Mouse (Mus musculus): Measurements from ENCODE around the gene Fxyd7.

DNA sequence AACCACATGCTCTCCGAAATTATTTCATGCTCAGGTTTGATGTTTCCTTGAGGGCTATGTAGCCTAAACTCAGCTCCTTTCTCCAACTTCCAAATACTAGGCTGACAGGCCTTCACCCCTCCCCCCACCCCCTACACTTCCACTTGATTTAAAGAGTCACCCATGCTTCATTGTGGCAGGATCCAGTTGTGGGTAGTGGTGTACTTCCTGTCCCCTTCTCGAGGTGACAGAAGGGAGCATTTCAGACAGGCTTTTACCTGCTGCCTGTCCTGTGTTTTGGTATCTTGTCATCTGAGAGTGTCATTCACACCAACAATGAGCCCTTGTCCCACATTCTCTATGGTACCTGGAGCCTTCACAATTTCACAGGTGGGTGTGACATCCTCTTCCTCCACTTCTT lies 36.0 kb upstream of the Fxyd7 start:
- TF ChIP-seq MYOG (IDR thresholded peaks at IDR 0.05; ENCODE audit: control insufficient read depth in 1 of 3, insufficient read depth in 1 of 3, insufficient read length in 2 of 3, low read depth in 2 of 3), result no peak
- no peak for TF ChIP-seq TCF12 (IDR thresholded peaks at IDR 0.05; ENCODE audit: insufficient read depth, poor library complexity, severe bottlenecking)

Measured in myocyte (in vitro differentiated cells).